Mouse (Mus musculus) heart, embryonic 11.5 days (tissue): ENCODE data around the gene Hdac10. TPM values are rescaled to one million over a fixed set of nuclear protein-coding genes. Genes with fewer than 3 reads are reported as not detected.

ENCODE experiments used
- ATAC-seq: fragments of 200-750 bp; cut with Nextera tagmentation; replicated peaks from 2 replicates; pipeline ENCODE4 v1.8.0; 2017; ENCODE audit warnings: moderate library complexity; ENCODE audit not compliant: insufficient number of reproducible peaks, low FRiP score, low TSS enrichment
- H3K27ac ChIP-seq: fragments of 300-500 bp; sonication (generic); 2 replicates; pipeline ENCODE4 v1.5.1; 2014; ENCODE audit warnings: mild to moderate bottlenecking, low read depth, low read length
- H3K27me3 ChIP-seq: fragments of 300-500 bp; sonication (generic); 2 replicates; pipeline ENCODE4 v1.6.1; 2014; ENCODE audit warnings: mild to moderate bottlenecking, low read length, mixed read lengths; ENCODE audit not compliant: control insufficient read depth, insufficient read depth
- H3K36me3 ChIP-seq: fragments of 300-500 bp; sonication (generic); 2 replicates; pipeline ENCODE4 v1.6.1; 2014; ENCODE audit warnings: mild to moderate bottlenecking, low read length, moderate library complexity, mixed read lengths; ENCODE audit not compliant: control insufficient read depth, insufficient read depth
- H3K4me1 ChIP-seq: fragments of 300-500 bp; sonication (generic); 2 replicates; pipeline ENCODE4 v1.6.1; 2014; ENCODE audit warnings: low read length; ENCODE audit not compliant: control insufficient read depth, insufficient read depth
- H3K4me2 ChIP-seq: fragments of 300-500 bp; sonication (generic); 2 replicates; pipeline ENCODE4 v1.6.1; 2014; ENCODE audit warnings: mild to moderate bottlenecking, moderate library complexity
- H3K4me3 ChIP-seq: fragments of 300-500 bp; sonication (generic); 2 replicates; pipeline ENCODE4 v1.5.1; 2014; ENCODE audit warnings: low read depth, low read length
- H3K9ac ChIP-seq: fragments of 300-500 bp; sonication (generic); 2 replicates; pipeline ENCODE4 v1.6.1; 2014; ENCODE audit warnings: mild to moderate bottlenecking, low read depth, low read length, moderate library complexity
- H3K9me3 ChIP-seq: fragments of 300-500 bp; sonication (generic); replicated peaks from 2 replicates; pipeline ENCODE4 v1.6.1; 2016; ENCODE audit warnings: low read length; ENCODE audit not compliant: control insufficient read depth
- WGBS: fragments of 180-500 bp; shearing (Covaris S2); extraction: QIAGEN DNeasy Blood & Tissue Kit; methylation state at CpG from one replicate; pipeline ENCODE4 v1.1.7; 2014; ENCODE audit not compliant: insufficient replicate concordance; 5-methylcytosine and 5-hydroxymethylcytosine counted together
- microRNA-seq: library from miRNA; unstranded; fragments of <30 nt; microRNA quantifications from one replicate; pipeline ENCODE4, GENCODE M21; 2016; ENCODE audit warnings: borderline number of aligned reads
- polyA plus RNA-seq: library from polyadenylated mRNA; unstranded; fragments of >200 nt; fragmentation: Nextera tagmentation; extraction: Ambion mirVana; gene quantifications from 2 replicates; pipeline ENCODE4 v1.2.1, GENCODE M21; 2014

Gene Hdac10
- polyA plus RNA-seq, 1 experiment from 2014 or later: 10.5 TPM

DNA sequence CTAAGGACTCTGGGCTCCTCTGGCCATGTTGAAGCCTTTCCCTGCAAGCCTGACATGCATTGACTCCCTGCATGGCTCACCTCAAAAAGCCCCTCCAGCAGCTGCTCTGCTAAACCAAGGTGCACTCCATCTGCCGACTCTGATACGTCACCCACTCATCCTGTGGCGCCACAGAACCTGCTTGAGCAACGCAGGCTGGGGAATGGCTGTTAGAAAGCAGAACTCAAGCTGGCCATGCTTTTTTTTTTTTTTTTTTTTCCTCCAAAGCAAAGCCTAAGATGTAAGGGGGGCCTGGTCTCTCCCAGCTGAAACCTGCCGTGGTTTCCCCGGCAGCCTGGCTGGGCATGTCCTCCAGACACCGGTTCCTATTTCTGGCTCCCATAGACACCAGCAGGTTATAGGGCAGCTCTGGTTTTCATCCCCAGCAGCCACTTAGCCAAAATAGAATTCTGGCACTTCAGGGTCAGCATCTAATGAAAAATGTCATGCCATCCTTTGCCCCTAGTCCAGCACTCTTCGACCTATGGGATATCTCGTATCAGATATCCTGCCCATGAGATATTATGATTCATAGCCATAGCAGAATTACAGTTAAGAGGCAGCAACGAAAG lies 54.4 kb downstream of the Hdac10 start:
- 44% methylated on average over 10 of the region's 10 CpGs for WGBS
- peak overlapping the region; percentile 95 for H3K4me2 ChIP-seq
- no peaks in the 10 kb centered on the region for H3K36me3 ChIP-seq
- H3K9ac ChIP-seq: peak overlapping the region; percentile 91; the same call in 1 of the 2 replicates
- no peak for ATAC-seq
- no peaks in the 10 kb centered on the region for H3K9me3 ChIP-seq
- H3K4me3 ChIP-seq: peak overlapping the region; percentile 88; the same call in 1 of the 2 replicates
- peak overlapping the region; percentile 96 for H3K27ac ChIP-seq
- peaks cover 15% of the 10 kb centered on the region for H3K27me3 ChIP-seq
- peaks cover 37% of the 10 kb centered on the region for H3K4me1 ChIP-seq

Small RNA genes within 50 kb of the gene (microRNA-seq; reads per million reads assigned to microRNA genes)
- gene Mir7118: 0.20 reads per million

Other genes starting within 250 kb of the Hdac10 start
- not detected in 2 replicates for gene Ttll8, start 174.3 kb downstream of the Hdac10 start, polyA plus RNA-seq
- gene Mlc1, start 149.7 kb downstream of the Hdac10 start, polyA plus RNA-seq: not detected in 2 replicates
- gene Mov10l1, start 145.8 kb downstream of the Hdac10 start, polyA plus RNA-seq: 57.6 and 78.6 TPM in 2 replicates
- gene Panx2, start 69.0 kb downstream of the Hdac10 start, polyA plus RNA-seq: 1.4 and 1.5 TPM in 2 replicates
- gene Trabd, start 53.6 kb downstream of the Hdac10 start, polyA plus RNA-seq: 51.7 and 52.6 TPM in 2 replicates
- gene Selenoo, start 39.6 kb downstream of the Hdac10 start, polyA plus RNA-seq: 9.5 and 9.9 TPM in 2 replicates
- 13.1 and 14.1 TPM in 2 replicates for gene Tubgcp6, start 5.6 kb downstream of the Hdac10 start, polyA plus RNA-seq
- gene Mapk12, start 12.0 kb upstream of the Hdac10 start, polyA plus RNA-seq: 20.7 and 24.6 TPM in 2 replicates
- 3.2 and 4.2 TPM in 2 replicates for gene Mapk11, start 20.9 kb upstream of the Hdac10 start, polyA plus RNA-seq
- gene Plxnb2, start 52.1 kb upstream of the Hdac10 start, polyA plus RNA-seq: 84.6 and 95.1 TPM in 2 replicates
- 18.0 and 18.5 TPM in 2 replicates for gene Dennd6b, start 67.8 kb upstream of the Hdac10 start, polyA plus RNA-seq
- 20.5 and 23.5 TPM in 2 replicates for gene Ppp6r2, start 82.9 kb upstream of the Hdac10 start, polyA plus RNA-seq
- gene Sbf1, start 186.6 kb upstream of the Hdac10 start, polyA plus RNA-seq: 45.7 and 50.8 TPM in 2 replicates
- 0.79 and 1.0 TPM in 2 replicates for gene Adm2, start 194.0 kb upstream of the Hdac10 start, polyA plus RNA-seq
- not detected in 2 replicates for gene Miox, start 205.7 kb upstream of the Hdac10 start, polyA plus RNA-seq
- gene Lmf2, start 227.0 kb upstream of the Hdac10 start, polyA plus RNA-seq: 29.7 and 37.3 TPM in 2 replicates
- 107 and 109 TPM in 2 replicates for gene Ncaph2, start 227.0 kb upstream of the Hdac10 start, polyA plus RNA-seq
- gene Sco2, start 245.1 kb upstream of the Hdac10 start, polyA plus RNA-seq: 7.4 TPM in 2 replicates
- gene Tymp, start 248.3 kb upstream of the Hdac10 start, polyA plus RNA-seq: 0.86 and 1.5 TPM in 2 replicates